Mouse (Mus musculus) heart, postnatal 0 days (tissue): ENCODE measurements around the gene Gja4.

Experiments used
- CTCF ChIP-seq: IDR thresholded peaks from 2 replicates; pipeline ENCODE4 v1.5.1; 2016; ENCODE audit warnings: antibody characterized with exemption, control low read depth, low read depth
- EP300 ChIP-seq: IDR thresholded peaks from 2 replicates; pipeline ENCODE4 v1.6.1; 2016; ENCODE audit warnings: antibody characterized with exemption, low read depth

DNA sequence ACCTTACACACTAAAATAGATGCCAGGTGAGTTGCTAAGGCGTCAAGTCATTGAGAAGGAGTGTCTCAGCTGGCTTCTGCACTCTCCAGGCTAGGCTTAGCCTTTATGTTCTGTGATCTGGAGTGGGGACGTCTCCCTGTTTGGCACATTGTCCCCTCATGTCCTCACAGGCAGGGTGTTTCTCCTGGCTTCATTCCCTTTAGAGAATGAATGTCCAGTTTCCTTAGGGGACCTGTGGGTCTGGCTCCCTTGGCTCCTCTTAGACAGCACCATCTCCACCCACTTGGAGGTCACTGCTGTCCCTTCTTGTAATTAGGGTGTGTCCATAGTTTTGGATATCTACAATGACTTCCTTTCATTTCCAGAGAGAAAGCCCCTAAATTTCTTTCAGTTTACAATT is 6.9 kb downstream of the Gja4 start:
- TF ChIP-seq EP300 = no peak
- TF ChIP-seq CTCF = no peak
